Mouse (Mus musculus): ENCODE results near the gene Gpr182. TPM values are rescaled to one million over a fixed set of nuclear protein-coding genes. Genes with fewer than 3 reads are reported as not detected.
"Not testable (repeated sequence)": the region's sequence is repeated elsewhere in the genome, so short reads cannot be mapped to it uniquely, and the experiment has no call there.

The Gpr182 gene
- 0.39 and 0.43 TPM in 2 replicates for polyA plus RNA-seq (2014; fragmentation: Nextera tagmentation; extraction: Ambion mirVana)

DNA sequence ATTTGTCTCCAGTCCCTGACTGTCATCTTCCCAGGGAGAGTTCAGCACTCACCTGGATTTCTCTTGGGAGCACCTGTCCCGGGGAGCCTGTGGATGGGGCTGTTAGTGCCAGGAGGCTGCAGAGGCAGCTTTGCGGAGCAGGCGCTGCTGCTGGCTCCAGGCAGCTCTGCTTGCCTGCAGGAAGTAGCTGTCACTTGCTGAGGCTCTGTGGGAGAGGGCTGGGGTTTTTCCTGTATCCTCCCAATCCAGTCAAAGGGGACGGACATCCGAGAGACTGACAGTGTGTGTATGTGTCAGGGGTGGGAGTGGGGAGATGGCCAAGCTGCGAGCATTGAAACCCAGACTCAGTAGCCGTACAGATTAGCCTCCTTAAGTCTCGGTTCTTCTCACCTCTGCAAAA is at the start of gene Gpr182:
Gpr182 (minus strand) TSS at position 185 of the 400 bp plus-strand sequence.
- no peak within 1 kb of the TSS; the same call in 1 of the 2 replicates for H3K4me2 ChIP-seq (ENCODE audit: low read length)
- no peak for DNase-seq (ENCODE audit: low spot score)
- no peak within 1 kb of the TSS for H3K4me3 ChIP-seq (ENCODE audit: low read depth, low read length)
- peaks cover 4% of the 10 kb centered on the region for H3K36me3 ChIP-seq (ENCODE audit: control insufficient read depth, insufficient read depth, low read length)
- H3K9ac ChIP-seq (ENCODE audit: low read length), result no peak within 1 kb of the TSS
- 36% methylated on average over 8 of the region's 8 CpGs for WGBS
- H3K9me3 ChIP-seq (ENCODE audit: control insufficient read depth, low read length), result no peaks in the 10 kb centered on the region
- no peak within 1 kb of the TSS for H3K27ac ChIP-seq (ENCODE audit: low read depth)
- H3K27me3 ChIP-seq (replicated peaks; ENCODE audit: control insufficient read depth, insufficient read depth, low read length), result no peaks in the 10 kb centered on the region
- no peak for ATAC-seq (replicated peaks; ENCODE audit: low FRiP score, low TSS enrichment, low read depth)
- peaks cover 15% of the 10 kb centered on the region for H3K4me1 ChIP-seq (replicated peaks; ENCODE audit: control insufficient read depth, insufficient read depth, low read length)

DNA sequence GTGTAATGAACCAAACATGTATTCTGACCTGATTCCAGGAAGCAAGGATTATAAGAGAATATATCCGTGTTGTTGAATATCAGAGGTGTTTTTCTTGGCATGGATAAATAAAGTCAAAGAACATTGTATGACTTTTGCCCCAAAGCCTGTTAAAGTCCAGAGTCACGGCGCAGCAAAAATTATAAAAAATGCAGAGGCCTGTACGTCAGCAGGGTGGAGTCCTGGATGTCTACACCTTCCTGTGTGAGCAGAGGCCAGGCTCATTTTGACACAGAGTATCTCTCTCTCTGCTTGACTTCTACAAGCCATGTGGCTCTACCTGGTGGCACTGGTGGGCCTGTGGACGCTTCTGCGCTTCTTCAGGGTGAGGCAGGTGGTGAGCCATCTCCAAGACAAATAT is 49.4 kb upstream of the Gpr182 start, which contains the start of gene Rdh16:
Rdh16 (plus strand) TSS at position 262 of the 400 bp plus-strand sequence.
- Histone ChIP-seq H3K36me3 (ENCODE audit: control insufficient read depth, insufficient read depth, low read length) (no peaks in the 10 kb centered on the region), H3K27ac (ENCODE audit: low read depth) (no peak within 1 kb of the TSS), H3K4me2 (ENCODE audit: low read length) (no peak within 1 kb of the TSS), H3K27me3 (replicated peaks; ENCODE audit: control insufficient read depth, insufficient read depth, low read length) (no peaks in the 10 kb centered on the region), H3K4me3 (ENCODE audit: low read depth, low read length) (no peak within 1 kb of the TSS), H3K4me1 (replicated peaks; ENCODE audit: control insufficient read depth, insufficient read depth, low read length) (no peaks in the 10 kb centered on the region), H3K9ac (ENCODE audit: low read length) (no peak within 1 kb of the TSS), H3K9me3 (ENCODE audit: control insufficient read depth, low read length) (no peaks in the 10 kb centered on the region)
- ATAC-seq (replicated peaks; ENCODE audit: low FRiP score, low TSS enrichment, low read depth), result no peak
- WGBS, result 85% methylated on average over 6 of the region's 6 CpGs
- no peak for DNase-seq (ENCODE audit: low spot score)

DNA sequence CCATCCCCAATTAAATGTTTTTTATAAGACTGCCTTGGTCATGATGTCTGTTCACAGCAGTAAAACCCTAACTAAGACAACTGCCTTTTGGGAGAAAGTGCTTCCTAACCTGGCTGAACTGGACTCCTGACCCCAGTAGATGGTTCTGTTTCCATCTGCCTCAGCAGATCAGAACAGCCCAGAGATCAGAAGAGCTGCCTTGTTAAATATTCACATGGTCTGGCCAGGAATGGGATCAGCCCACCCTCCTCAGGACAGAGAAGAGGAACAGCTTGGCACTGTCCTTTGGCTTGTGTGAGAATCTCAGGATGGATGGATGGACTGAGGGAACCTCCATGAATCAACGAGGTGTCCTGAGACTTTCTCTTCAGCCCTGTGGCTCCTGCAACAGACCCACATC is 47.8 kb upstream of the Gpr182 start:
- Histone ChIP-seq H3K4me3 (ENCODE audit: low read depth, low read length) (no peak overlapping the region), H3K4me1 (replicated peaks; ENCODE audit: control insufficient read depth, insufficient read depth, low read length) (no peaks in the 10 kb centered on the region), H3K36me3 (ENCODE audit: control insufficient read depth, insufficient read depth, low read length) (no peaks in the 10 kb centered on the region), H3K9me3 (ENCODE audit: control insufficient read depth, low read length) (no peaks in the 10 kb centered on the region), H3K27ac (ENCODE audit: low read depth) (no peak overlapping the region), H3K9ac (ENCODE audit: low read length) (no peak overlapping the region), H3K4me2 (ENCODE audit: low read length) (no peak overlapping the region), H3K27me3 (replicated peaks; ENCODE audit: control insufficient read depth, insufficient read depth, low read length) (no peaks in the 10 kb centered on the region)
- no peak for ATAC-seq (replicated peaks; ENCODE audit: low FRiP score, low TSS enrichment, low read depth)
- WGBS, result 62% methylated on average over 1 of the region's 1 CpGs
- DNase-seq (ENCODE audit: low spot score), result no peak

DNA sequence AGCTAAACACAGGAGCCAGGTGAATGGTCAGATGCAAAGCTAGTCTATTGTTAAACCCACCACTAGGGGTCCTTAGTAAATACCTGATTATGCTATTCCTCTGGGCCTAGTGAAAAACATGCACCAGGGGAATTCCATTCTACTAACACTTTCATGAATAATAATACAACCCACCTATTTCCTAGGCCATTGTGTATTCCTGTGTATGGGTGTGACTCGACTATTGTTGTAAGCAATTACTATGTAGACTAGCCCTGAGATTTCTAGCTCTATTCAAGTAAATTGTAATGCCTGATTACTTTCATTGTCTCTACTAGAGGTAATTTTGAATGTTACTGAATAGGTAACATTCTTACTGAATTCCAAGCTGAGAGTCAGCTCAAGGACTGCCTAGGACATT is 33.9 kb upstream of the Gpr182 start:
- H3K4me2 ChIP-seq (ENCODE audit: low read length); H3K27me3 ChIP-seq (replicated peaks; ENCODE audit: control insufficient read depth, insufficient read depth, low read length); H3K9ac ChIP-seq (ENCODE audit: low read length); DNase-seq (ENCODE audit: low spot score); H3K27ac ChIP-seq (ENCODE audit: low read depth); H3K4me1 ChIP-seq (replicated peaks; ENCODE audit: control insufficient read depth, insufficient read depth, low read length); H3K4me3 ChIP-seq (ENCODE audit: low read depth, low read length); ATAC-seq (replicated peaks; ENCODE audit: low FRiP score, low TSS enrichment, low read depth); H3K36me3 ChIP-seq (ENCODE audit: control insufficient read depth, insufficient read depth, low read length); H3K9me3 ChIP-seq (ENCODE audit: control insufficient read depth, low read length): not testable (repeated sequence)
- WGBS, result 90% methylated on average over 1 of the region's 1 CpGs

DNA sequence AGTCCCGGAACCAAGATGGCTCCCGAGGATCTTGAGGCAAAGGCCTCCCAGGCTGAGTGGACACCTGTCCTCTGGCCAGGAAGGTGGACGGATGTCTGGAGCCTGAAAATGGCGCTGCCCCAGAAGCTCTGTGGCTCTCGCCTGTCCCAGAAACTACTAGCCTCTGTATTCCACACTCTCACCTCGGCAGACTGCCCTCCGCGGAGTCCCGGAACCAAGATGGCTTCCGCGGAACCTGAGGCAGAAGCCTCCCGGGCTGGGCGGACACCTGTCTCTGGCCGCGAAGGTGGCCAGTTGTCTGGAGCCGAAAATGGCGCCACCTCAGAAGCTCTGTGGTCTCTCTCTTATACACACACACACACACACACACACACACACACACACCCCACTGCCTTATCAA is 30.8 kb upstream of the Gpr182 start:
- not testable (repeated sequence) for H3K9ac ChIP-seq (ENCODE audit: low read length); H3K27ac ChIP-seq (ENCODE audit: low read depth); H3K4me3 ChIP-seq (ENCODE audit: low read depth, low read length); H3K4me2 ChIP-seq (ENCODE audit: low read length); H3K27me3 ChIP-seq (replicated peaks; ENCODE audit: control insufficient read depth, insufficient read depth, low read length); ATAC-seq (replicated peaks; ENCODE audit: low FRiP score, low TSS enrichment, low read depth); H3K36me3 ChIP-seq (ENCODE audit: control insufficient read depth, insufficient read depth, low read length); DNase-seq (ENCODE audit: low spot score); H3K4me1 ChIP-seq (replicated peaks; ENCODE audit: control insufficient read depth, insufficient read depth, low read length); H3K9me3 ChIP-seq (ENCODE audit: control insufficient read depth, low read length)
- WGBS, result 95% methylated on average over 17 of the region's 17 CpGs

DNA sequence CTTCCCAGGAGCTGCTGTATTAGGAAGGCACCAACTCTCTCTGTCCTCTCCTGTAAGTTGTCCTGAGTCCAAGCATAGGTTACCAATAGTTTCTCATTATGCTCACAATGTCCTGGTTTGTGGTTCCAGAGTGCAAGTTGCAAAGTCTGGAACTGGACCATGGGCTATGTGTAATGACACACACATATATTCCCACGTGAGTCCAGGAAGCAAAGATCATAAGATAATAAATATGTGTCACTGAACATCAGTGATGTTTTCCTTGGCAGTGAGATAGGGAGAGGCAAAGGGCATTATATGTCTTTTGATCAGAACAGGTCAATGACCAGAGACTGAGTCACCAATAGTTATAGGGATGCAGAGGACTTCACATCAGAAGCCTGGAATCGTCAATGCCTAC is 24.5 kb upstream of the Gpr182 start, which contains the start of gene Rdh9:
Rdh9 (plus strand) TSS at position 376 of the 400 bp plus-strand sequence.
- Histone ChIP-seq H3K4me3 (ENCODE audit: low read depth, low read length) (no peak within 1 kb of the TSS), H3K4me2 (ENCODE audit: low read length) (no peak within 1 kb of the TSS), H3K4me1 (replicated peaks; ENCODE audit: control insufficient read depth, insufficient read depth, low read length) (no peaks in the 10 kb centered on the region), H3K27ac (ENCODE audit: low read depth) (no peak within 1 kb of the TSS), H3K36me3 (ENCODE audit: control insufficient read depth, insufficient read depth, low read length) (no peaks in the 10 kb centered on the region), H3K27me3 (replicated peaks; ENCODE audit: control insufficient read depth, insufficient read depth, low read length) (no peaks in the 10 kb centered on the region), H3K9ac (ENCODE audit: low read length) (no peak within 1 kb of the TSS), H3K9me3 (ENCODE audit: control insufficient read depth, low read length) (no peaks in the 10 kb centered on the region)
- ATAC-seq (replicated peaks; ENCODE audit: low FRiP score, low TSS enrichment, low read depth), result no peak
- WGBS, result 73% methylated on average over 2 of the region's 2 CpGs
- DNase-seq (ENCODE audit: low spot score), result no peak

DNA sequence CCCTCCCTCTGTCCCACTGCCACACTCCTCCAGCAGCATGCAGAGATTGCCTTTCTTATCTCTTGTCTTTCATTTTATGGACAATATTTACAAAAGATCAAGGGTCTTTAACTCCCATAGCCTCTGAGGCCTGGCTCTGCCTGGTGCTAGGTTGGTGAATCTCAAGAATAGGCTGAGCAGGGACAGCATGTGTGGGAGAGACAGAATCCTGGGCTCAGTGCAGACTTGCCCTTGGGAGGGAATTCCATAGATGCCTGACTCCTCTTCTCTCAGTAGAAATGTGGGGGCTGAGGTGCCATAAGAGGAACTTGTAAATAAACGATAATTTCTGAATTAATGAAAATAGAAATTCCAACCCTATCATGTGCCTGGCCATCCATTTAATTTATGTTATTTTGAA is 15.0 kb upstream of the Gpr182 start:
- Histone ChIP-seq H3K9ac (ENCODE audit: low read length) (no peak overlapping the region), H3K4me1 (replicated peaks; ENCODE audit: control insufficient read depth, insufficient read depth, low read length) (no peaks in the 10 kb centered on the region), H3K27me3 (replicated peaks; ENCODE audit: control insufficient read depth, insufficient read depth, low read length) (no peaks in the 10 kb centered on the region), H3K27ac (ENCODE audit: low read depth) (no peak overlapping the region), H3K4me2 (ENCODE audit: low read length) (no peak overlapping the region), H3K9me3 (ENCODE audit: control insufficient read depth, low read length) (no peaks in the 10 kb centered on the region), H3K36me3 (ENCODE audit: control insufficient read depth, insufficient read depth, low read length) (no peaks in the 10 kb centered on the region), H3K4me3 (ENCODE audit: low read depth, low read length) (no peak overlapping the region)
- DNase-seq (ENCODE audit: low spot score) (no peak), ATAC-seq (replicated peaks; ENCODE audit: low FRiP score, low TSS enrichment, low read depth) (no peak)
- 87% methylated on average over 1 of the region's 1 CpGs for WGBS

DNA sequence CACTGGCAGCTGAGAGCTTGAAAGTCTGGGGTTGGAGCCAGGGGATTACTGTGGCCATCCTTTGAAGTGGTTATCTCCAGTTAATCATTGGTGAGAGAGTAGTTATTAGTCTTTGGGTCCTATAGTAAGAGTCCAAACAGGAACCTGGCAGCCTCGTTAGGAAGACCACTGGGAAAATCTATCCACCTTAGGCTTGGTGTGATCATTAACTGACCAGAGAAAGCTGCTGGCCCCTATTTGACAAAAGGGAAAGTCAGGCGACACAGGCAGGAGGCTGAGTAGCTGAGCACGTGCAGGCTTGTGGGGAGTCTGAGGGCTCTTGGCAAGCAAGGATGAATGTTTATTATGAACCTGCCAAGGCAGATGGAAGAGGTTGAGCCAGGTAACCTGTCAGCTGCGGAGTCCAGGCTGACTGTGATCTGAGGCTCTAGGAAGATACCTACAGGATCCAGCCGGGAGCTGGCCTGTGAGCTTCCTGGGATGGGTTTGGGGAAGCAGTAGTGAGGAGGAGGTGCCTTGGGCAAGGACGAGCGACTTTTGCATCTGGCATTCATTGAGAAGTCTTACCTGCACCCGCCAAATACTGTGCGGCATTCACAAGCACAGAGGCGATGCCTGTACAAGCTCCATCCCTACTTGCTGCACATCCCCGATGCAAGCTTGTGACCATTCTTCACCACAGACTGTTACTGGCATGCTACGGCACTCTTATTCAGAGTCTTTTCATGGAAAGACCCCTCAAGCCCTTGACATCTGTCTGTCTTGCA is 12.6 kb upstream of the Gpr182 start:
- Histone ChIP-seq H3K4me2 (ENCODE audit: low read length) (no peak overlapping the region), H3K36me3 (ENCODE audit: control insufficient read depth, insufficient read depth, low read length) (no peaks in the 10 kb centered on the region), H3K9ac (ENCODE audit: low read length) (no peak overlapping the region), H3K27me3 (replicated peaks; ENCODE audit: control insufficient read depth, insufficient read depth, low read length) (no peaks in the 10 kb centered on the region), H3K9me3 (ENCODE audit: control insufficient read depth, low read length) (no peaks in the 10 kb centered on the region), H3K4me1 (replicated peaks; ENCODE audit: control insufficient read depth, insufficient read depth, low read length) (no peaks in the 10 kb centered on the region), H3K27ac (ENCODE audit: low read depth) (no peak overlapping the region), H3K4me3 (ENCODE audit: low read depth, low read length) (no peak overlapping the region)
- DNase-seq (ENCODE audit: low spot score), result peak; percentile 63
- WGBS, result 62% methylated on average over 12 of the region's 12 CpGs
- peak; percentile 69 for ATAC-seq (replicated peaks; ENCODE audit: low FRiP score, low TSS enrichment, low read depth)

DNA sequence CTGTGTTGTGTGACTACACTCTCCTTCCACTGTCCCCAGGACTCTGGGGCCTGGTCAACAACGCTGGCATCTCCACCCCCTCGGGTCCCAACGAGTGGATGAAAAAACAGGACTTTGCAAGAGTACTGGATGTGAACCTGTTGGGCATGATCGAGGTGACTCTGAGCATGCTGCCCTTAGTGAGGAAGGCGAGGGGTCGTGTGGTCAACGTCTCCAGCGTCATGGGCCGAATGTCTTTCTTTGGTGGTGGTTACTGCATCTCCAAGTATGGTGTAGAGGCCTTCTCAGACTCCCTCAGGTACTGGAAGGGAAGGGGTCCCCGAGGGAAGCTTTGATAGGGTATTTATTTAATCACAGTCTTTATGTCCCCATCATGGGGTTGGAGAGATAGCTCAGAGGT is 11.4 kb upstream of the Gpr182 start:
- H3K36me3 ChIP-seq (ENCODE audit: control insufficient read depth, insufficient read depth, low read length); H3K27me3 ChIP-seq (replicated peaks; ENCODE audit: control insufficient read depth, insufficient read depth, low read length); H3K4me2 ChIP-seq (ENCODE audit: low read length); H3K4me1 ChIP-seq (replicated peaks; ENCODE audit: control insufficient read depth, insufficient read depth, low read length); H3K9ac ChIP-seq (ENCODE audit: low read length); H3K9me3 ChIP-seq (ENCODE audit: control insufficient read depth, low read length); H3K4me3 ChIP-seq (ENCODE audit: low read depth, low read length); ATAC-seq (replicated peaks; ENCODE audit: low FRiP score, low TSS enrichment, low read depth); H3K27ac ChIP-seq (ENCODE audit: low read depth): not testable (repeated sequence)
- WGBS, result 84% methylated on average over 10 of the region's 10 CpGs
- peak; percentile 43 for DNase-seq (ENCODE audit: low spot score)
